Mouse (Mus musculus): ENCODE results near the gene Bach2. TPM values are rescaled to one million over a fixed set of nuclear protein-coding genes. Genes with fewer than 3 reads are reported as not detected.

The Bach2 gene
- polyA plus RNA-seq, 1 experiment from 2014 or later: 16.4 TPM

DNA sequence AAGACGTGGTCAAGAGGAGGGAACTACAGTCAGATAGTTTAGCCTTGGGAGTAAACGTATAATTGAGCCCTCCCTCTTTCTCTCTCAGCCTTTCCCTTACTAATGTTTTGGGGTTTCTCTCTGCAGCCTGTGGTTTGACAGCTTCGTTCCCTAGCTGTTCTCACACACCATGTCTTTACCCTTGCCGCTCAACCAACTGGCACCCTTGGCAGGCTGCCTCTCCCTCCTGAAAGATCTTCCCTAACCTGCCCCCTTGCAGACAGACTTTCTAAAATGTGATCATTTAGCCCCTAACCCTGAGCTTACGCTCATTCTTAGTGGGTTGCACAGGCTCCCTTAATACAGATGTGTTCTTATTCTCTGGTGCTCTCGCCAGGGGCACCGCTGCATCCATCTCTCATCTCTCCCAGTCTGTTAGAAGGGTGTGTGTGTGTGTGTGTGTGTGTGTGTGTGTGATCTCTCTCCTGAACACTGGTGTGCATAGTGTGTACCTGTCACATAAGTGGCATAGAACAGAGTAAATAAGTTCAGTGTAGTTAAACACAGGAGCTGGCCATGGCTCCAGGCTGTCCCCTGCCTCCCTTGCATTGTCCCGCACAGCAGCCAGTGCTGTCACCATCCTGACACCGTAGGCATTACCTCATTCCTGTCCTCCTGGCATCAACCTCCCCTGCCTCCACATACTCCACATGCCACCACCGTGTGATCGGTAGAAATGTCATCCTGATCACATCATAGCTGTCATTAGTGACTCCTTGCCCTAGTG lies 201.6 kb downstream of the Bach2 start:
- H3K9me3 ChIP-seq (ENCODE audit: control insufficient read depth, low read length): no peaks in the 10 kb centered on the region
- H3K27ac ChIP-seq (replicated peaks; ENCODE audit: low read depth, low read length): no peak overlapping the region
- no peaks in the 10 kb centered on the region for H3K4me1 ChIP-seq (ENCODE audit: control insufficient read depth, insufficient read depth, low read length)
- no peak overlapping the region for H3K4me2 ChIP-seq (ENCODE audit: low read depth, severe bottlenecking)
- no peaks in the 10 kb centered on the region for H3K36me3 ChIP-seq (ENCODE audit: control insufficient read depth, insufficient read depth, low read length)
- no peaks in the 10 kb centered on the region for H3K27me3 ChIP-seq (ENCODE audit: control insufficient read depth, insufficient read depth, low read length)
- no peak overlapping the region for H3K9ac ChIP-seq (ENCODE audit: low read length)
- no peak overlapping the region for H3K4me3 ChIP-seq (ENCODE audit: low read depth, low read length)
- 90% methylated on average over 11 of the region's 11 CpGs for WGBS
- peak; percentile 15 for DNase-seq (ENCODE audit: low spot score)
- ATAC-seq (ENCODE audit: insufficient number of reproducible peaks, low FRiP score, low TSS enrichment, low read depth): no peak

DNA sequence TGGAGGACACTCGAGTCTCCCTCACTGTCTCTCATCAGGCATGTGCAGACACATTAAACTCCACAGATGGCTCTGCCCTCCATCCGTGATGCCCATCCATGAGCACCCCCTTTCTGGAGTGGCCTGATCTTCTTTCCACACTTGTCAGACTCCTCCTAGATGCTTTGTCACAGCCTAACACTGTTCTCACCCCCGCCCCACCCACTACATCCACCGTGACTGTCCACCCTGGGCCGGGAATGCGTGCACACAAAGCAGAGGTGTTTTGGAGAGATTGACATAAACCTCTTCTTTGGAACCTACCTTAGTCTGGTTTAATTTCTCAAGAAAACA lies 202.1 kb downstream of the Bach2 start:
- no peak overlapping the region for H3K4me2 ChIP-seq (ENCODE audit: low read depth, severe bottlenecking)
- H3K4me3 ChIP-seq (ENCODE audit: low read depth, low read length): no peak overlapping the region
- H3K9me3 ChIP-seq (ENCODE audit: control insufficient read depth, low read length): no peaks in the 10 kb centered on the region
- no peaks in the 10 kb centered on the region for H3K36me3 ChIP-seq (ENCODE audit: control insufficient read depth, insufficient read depth, low read length)
- H3K27ac ChIP-seq (replicated peaks; ENCODE audit: low read depth, low read length): no peak overlapping the region
- no peaks in the 10 kb centered on the region for H3K27me3 ChIP-seq (ENCODE audit: control insufficient read depth, insufficient read depth, low read length)
- ATAC-seq (ENCODE audit: insufficient number of reproducible peaks, low FRiP score, low TSS enrichment, low read depth): no peak
- H3K9ac ChIP-seq (ENCODE audit: low read length): no peak overlapping the region
- H3K4me1 ChIP-seq (ENCODE audit: control insufficient read depth, insufficient read depth, low read length): no peaks in the 10 kb centered on the region
- WGBS: 87% methylated on average over 6 of the region's 6 CpGs
- peak; percentile 12 for DNase-seq (ENCODE audit: low spot score)

DNA sequence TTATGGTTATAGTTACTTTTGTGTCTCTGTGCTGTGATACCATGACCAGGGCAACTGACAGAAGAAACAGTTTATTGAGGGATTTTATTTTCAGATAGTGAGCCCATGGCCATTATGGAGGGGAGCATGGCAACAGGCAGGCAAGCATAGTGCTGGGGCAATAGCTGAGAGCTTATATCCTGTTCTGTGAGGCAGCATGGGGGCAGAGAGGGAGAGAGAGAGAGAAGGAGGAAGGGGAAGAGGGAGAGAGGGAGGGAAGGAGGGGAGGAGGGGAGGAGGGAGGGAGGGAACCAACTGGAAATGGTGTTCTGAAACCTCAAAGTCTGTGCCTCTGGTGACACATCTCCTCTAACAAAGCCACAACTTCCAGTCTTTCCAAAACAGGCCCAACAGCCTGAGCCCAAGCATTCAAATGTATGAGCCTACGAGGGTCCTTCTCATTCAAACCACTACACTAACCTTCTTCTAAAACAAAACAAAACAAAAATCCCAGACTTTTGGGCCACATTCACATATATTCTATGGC lies 206.1 kb downstream of the Bach2 start:
- no peak overlapping the region for H3K4me3 ChIP-seq (ENCODE audit: low read depth, low read length)

DNA sequence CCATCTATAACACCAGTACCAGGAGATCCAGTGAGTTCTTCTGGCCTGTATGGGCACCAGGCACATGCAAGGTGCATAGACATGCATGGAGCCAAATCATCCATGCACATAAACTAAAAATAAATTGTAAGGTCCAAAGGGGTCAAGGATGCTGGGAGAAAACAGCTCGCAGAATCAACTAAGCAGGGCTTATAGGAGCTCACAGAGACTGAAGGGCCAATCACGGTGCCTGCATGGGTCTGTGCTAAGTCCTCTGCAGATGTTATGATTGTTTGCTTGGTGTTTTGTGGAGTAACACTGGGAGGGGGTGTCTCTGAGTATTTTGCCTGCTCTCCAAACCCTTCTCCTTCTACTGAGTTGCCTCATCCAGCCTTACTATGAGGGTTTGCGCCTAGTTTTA lies 209.2 kb downstream of the Bach2 start:
- no peak overlapping the region for H3K4me3 ChIP-seq (ENCODE audit: low read depth, low read length)
- H3K27ac ChIP-seq (replicated peaks; ENCODE audit: low read depth, low read length): no peak overlapping the region
- ATAC-seq (ENCODE audit: insufficient number of reproducible peaks, low FRiP score, low TSS enrichment, low read depth): no peak
- H3K27me3 ChIP-seq (ENCODE audit: control insufficient read depth, insufficient read depth, low read length): no peaks in the 10 kb centered on the region
- H3K9ac ChIP-seq (ENCODE audit: low read length): no peak overlapping the region
- DNase-seq (ENCODE audit: low spot score): no peak
- H3K36me3 ChIP-seq (ENCODE audit: control insufficient read depth, insufficient read depth, low read length): no peaks in the 10 kb centered on the region
- WGBS: 95% methylated on average over 3 of the region's 3 CpGs
- H3K4me2 ChIP-seq (ENCODE audit: low read depth, severe bottlenecking): no peak overlapping the region
- H3K9me3 ChIP-seq (ENCODE audit: control insufficient read depth, low read length): no peaks in the 10 kb centered on the region
- no peaks in the 10 kb centered on the region for H3K4me1 ChIP-seq (ENCODE audit: control insufficient read depth, insufficient read depth, low read length)

More for the DNA sequence above, 206.1 kb downstream of the Bach2 start:
- DNase-seq (ENCODE audit: low spot score) (no peak), ATAC-seq (ENCODE audit: insufficient number of reproducible peaks, low FRiP score, low TSS enrichment, low read depth) (no peak)
- H3K9ac ChIP-seq (ENCODE audit: low read length): no peak overlapping the region
- no peak overlapping the region for H3K4me2 ChIP-seq (ENCODE audit: low read depth, severe bottlenecking)
- no peaks in the 10 kb centered on the region for H3K36me3 ChIP-seq (ENCODE audit: control insufficient read depth, insufficient read depth, low read length)
- no peaks in the 10 kb centered on the region for H3K4me1 ChIP-seq (ENCODE audit: control insufficient read depth, insufficient read depth, low read length)
- H3K27ac ChIP-seq (replicated peaks; ENCODE audit: low read depth, low read length): no peak overlapping the region
- 96% methylated on average over 1 of the region's 1 CpGs for WGBS
- H3K27me3 ChIP-seq (ENCODE audit: control insufficient read depth, insufficient read depth, low read length): no peaks in the 10 kb centered on the region
- no peaks in the 10 kb centered on the region for H3K9me3 ChIP-seq (ENCODE audit: control insufficient read depth, low read length)

DNA sequence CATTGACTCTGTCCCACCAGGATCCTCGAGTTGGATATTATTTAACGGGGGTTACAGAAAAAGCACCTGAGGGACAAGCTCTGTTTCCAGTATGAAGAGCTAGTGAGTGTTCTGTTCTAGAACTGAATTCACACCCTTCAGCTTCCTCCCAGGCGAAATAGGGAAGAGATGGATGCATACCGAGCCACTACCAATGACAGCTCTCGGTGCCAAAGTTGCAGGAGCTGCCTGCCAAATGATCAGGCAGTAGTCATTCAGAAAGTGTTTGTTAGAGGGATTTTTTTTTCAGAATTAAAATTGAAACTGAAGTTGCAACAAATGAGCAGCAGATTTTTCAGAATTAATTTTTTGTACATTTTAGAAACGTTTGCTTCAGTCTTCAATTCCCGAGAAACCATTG lies 223.4 kb downstream of the Bach2 start:
- Histone ChIP-seq H3K9ac (ENCODE audit: low read length) (no peak overlapping the region), H3K36me3 (ENCODE audit: control insufficient read depth, insufficient read depth, low read length) (no peaks in the 10 kb centered on the region), H3K4me3 (ENCODE audit: low read depth, low read length) (no peak overlapping the region), H3K4me1 (ENCODE audit: control insufficient read depth, insufficient read depth, low read length) (no peaks in the 10 kb centered on the region), H3K4me2 (ENCODE audit: low read depth, severe bottlenecking) (no peak overlapping the region), H3K9me3 (ENCODE audit: control insufficient read depth, low read length) (no peaks in the 10 kb centered on the region), H3K27ac (replicated peaks; ENCODE audit: low read depth, low read length) (no peak overlapping the region), H3K27me3 (ENCODE audit: control insufficient read depth, insufficient read depth, low read length) (no peaks in the 10 kb centered on the region)
- no peak for ATAC-seq (ENCODE audit: insufficient number of reproducible peaks, low FRiP score, low TSS enrichment, low read depth)
- no peak for DNase-seq (ENCODE audit: low spot score)
- WGBS: 89% methylated on average over 7 of the region's 7 CpGs

DNA sequence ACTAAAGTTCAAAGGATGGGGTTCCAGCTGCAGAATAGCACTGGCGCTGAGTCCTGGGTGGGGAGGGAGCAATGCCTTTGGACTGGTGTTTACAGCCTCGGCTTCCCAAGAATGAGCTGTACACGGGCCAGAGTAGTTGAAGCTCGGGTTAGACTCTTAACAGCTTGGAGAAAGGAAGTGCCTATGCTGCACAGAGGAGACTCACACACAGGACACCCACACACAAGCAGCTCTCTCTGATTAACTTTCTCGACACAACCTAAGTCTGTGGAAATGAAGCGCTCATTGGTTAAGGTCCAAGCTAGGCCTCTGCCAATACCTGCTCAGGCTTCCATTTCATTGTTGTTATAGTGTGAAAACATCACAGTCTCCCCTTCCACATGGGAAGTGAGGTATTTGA lies 224.5 kb downstream of the Bach2 start:
- no peak for DNase-seq (ENCODE audit: low spot score)
- 87% methylated on average over 6 of the region's 6 CpGs for WGBS
- H3K4me2 ChIP-seq (ENCODE audit: low read depth, severe bottlenecking): no peak overlapping the region
- no peaks in the 10 kb centered on the region for H3K27me3 ChIP-seq (ENCODE audit: control insufficient read depth, insufficient read depth, low read length)
- no peaks in the 10 kb centered on the region for H3K9me3 ChIP-seq (ENCODE audit: control insufficient read depth, low read length)
- H3K9ac ChIP-seq (ENCODE audit: low read length): no peak overlapping the region
- ATAC-seq (ENCODE audit: insufficient number of reproducible peaks, low FRiP score, low TSS enrichment, low read depth): no peak
- H3K4me3 ChIP-seq (ENCODE audit: low read depth, low read length): no peak overlapping the region
- H3K36me3 ChIP-seq (ENCODE audit: control insufficient read depth, insufficient read depth, low read length): no peaks in the 10 kb centered on the region
- no peak overlapping the region for H3K27ac ChIP-seq (replicated peaks; ENCODE audit: low read depth, low read length)
- no peaks in the 10 kb centered on the region for H3K4me1 ChIP-seq (ENCODE audit: control insufficient read depth, insufficient read depth, low read length)

DNA sequence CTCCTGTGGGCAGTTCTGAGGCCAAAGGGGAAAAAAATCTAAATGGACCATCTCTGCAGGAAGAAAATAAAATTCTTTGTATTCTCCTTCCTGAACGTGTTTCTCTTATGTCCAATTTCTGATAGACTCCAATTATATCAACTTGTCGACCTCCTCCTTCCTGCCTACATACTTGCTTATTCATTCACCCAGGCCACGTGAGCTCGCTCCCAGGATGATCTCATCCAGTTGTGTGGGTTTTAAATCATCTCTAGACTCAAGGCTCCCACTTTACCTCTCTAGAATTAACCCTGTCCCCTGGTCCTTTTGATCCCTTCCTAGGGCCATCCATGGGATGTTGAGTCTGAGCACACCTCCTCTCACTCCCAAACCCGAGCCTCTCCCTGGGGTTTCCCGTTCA lies 225.9 kb downstream of the Bach2 start:
- H3K4me3 ChIP-seq (ENCODE audit: low read depth, low read length): no peak overlapping the region
- WGBS: 61% methylated on average over 6 of the region's 6 CpGs

DNA sequence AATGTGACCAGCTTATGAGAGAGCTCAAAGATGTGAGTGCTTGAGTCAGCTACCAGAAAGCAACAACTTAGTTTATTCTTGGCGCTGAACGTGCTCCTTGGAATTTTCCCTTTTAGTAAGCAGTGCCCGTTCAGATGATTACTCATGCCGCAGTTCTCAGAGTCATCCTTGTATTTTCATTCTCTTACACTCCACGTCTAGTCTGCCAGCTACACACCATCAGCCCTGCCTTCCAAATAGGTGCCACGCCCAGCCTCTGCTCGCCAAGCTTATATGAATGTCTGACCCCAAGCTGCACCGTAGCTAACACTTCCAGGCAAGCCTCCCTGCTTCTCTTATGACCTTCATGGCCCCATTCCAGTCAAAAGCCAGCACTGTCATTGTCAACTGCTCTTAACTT lies 227.4 kb downstream of the Bach2 start:
- no peaks in the 10 kb centered on the region for H3K27me3 ChIP-seq (ENCODE audit: control insufficient read depth, insufficient read depth, low read length)
- H3K36me3 ChIP-seq (ENCODE audit: control insufficient read depth, insufficient read depth, low read length): no peaks in the 10 kb centered on the region
- ATAC-seq (ENCODE audit: insufficient number of reproducible peaks, low FRiP score, low TSS enrichment, low read depth): no peak
- no peaks in the 10 kb centered on the region for H3K4me1 ChIP-seq (ENCODE audit: control insufficient read depth, insufficient read depth, low read length)
- DNase-seq (ENCODE audit: low spot score): no peak
- peaks cover 4% of the 10 kb centered on the region; the same call in 1 of the 2 replicates for H3K9me3 ChIP-seq (ENCODE audit: control insufficient read depth, low read length)
- H3K27ac ChIP-seq (replicated peaks; ENCODE audit: low read depth, low read length): no peak overlapping the region
- WGBS: 92% methylated on average over 8 of the region's 8 CpGs
- H3K4me3 ChIP-seq (ENCODE audit: low read depth, low read length): no peak overlapping the region
- H3K9ac ChIP-seq (ENCODE audit: low read length): no peak overlapping the region
- no peak overlapping the region for H3K4me2 ChIP-seq (ENCODE audit: low read depth, severe bottlenecking)

More for the DNA sequence above, 225.9 kb downstream of the Bach2 start:
- Histone ChIP-seq H3K4me1 (ENCODE audit: control insufficient read depth, insufficient read depth, low read length) (no peaks in the 10 kb centered on the region), H3K36me3 (ENCODE audit: control insufficient read depth, insufficient read depth, low read length) (no peaks in the 10 kb centered on the region), H3K27me3 (ENCODE audit: control insufficient read depth, insufficient read depth, low read length) (no peaks in the 10 kb centered on the region), H3K27ac (replicated peaks; ENCODE audit: low read depth, low read length) (no peak overlapping the region), H3K4me2 (ENCODE audit: low read depth, severe bottlenecking) (no peak overlapping the region), H3K9me3 (ENCODE audit: control insufficient read depth, low read length) (peaks cover 2% of the 10 kb centered on the region; the same call in 1 of the 2 replicates), H3K9ac (ENCODE audit: low read length) (no peak overlapping the region)
- no peak for DNase-seq (ENCODE audit: low spot score)
- no peak for ATAC-seq (ENCODE audit: insufficient number of reproducible peaks, low FRiP score, low TSS enrichment, low read depth)
